Mouse (Mus musculus) ZHBTc4 (cell line): ENCODE results near the gene Tfcp2.

Source experiments
- DNase-seq: peaks from one replicate; pipeline ENCODE4 v3.0.0-alpha.2; 2011; ENCODE audit warnings: low read depth, low spot score

Gene Tfcp2

DNA sequence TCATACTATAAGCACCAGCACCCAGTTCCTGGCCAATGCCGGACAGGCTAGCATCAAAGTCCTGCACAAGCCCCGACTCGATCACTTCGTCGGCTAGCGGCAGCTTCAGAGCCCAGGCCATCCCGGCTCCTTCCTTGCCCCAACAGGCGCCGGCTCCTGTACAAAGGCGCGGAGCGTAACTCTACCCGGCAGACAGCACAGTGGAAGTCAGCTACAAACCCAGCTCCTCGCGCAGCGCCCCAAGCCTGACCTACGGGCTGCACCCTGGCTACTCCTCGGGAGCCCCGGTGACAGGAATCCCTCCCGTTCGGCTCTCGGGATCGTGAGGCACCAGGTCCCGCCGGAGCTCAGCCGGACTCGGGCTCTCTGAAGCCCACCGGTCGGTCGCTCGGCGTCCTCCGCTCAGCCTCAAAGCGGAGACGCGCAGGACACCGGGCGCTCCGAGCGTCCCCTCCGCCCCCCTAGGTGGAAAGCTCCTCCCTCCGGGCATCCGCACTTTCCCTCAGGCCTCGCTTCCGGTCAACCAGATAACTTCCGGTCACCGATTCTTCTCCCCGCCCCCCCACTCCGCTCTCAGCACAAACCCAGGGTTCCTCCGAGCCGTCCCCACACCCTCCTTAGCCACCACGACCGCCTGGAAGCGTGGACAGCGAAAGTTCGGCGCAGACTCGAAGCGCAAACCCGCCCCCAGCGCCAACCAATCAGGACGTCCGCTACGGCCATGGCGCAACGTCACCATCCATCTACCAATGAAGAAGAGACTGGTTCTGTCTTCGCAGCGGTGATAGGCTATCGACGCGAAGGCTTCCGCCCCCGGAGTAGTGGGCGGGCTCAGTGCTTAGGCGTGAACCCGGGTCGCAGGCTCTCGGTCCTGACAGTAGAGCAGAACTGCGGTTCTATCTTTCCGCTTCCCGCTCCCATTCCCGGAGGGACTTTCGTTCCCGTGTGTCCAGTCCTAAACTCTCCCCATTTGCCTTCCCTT, at the start of gene Tfcp2:
TSS of gene Tfcp2 (minus strand) at position 683 of the 982 bp plus-strand sequence.
- peak; percentile 98 for DNase-seq

DNA sequence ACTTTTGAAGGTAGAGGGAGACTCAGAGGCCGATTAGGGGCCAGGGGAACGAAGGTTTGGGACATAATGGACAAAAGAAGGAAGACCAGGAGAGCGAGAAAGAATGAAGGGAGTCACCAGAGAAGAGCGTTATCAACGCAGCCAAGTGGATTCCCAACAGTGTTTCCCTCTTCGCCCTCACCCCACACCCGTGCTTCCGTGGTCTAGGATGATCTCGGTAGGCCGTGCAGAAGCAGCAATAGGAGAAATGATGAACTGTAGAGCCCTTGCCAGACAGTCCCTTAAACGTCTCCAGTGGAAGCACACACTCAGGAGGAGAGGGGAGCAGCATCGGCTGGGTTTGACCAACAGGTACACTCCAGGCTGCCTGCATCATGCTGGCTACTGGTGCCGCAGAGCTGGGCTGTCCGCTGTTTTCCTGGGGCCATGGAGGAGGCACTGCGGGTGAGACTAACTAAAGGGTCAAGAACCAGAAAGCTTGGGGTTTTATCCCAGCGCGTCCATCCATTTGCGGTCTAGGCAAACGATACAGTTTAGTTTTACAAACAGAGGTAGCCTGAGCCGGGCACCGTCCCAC, 49.0 kb upstream of the Tfcp2 start:
- no peak for DNase-seq

DNA sequence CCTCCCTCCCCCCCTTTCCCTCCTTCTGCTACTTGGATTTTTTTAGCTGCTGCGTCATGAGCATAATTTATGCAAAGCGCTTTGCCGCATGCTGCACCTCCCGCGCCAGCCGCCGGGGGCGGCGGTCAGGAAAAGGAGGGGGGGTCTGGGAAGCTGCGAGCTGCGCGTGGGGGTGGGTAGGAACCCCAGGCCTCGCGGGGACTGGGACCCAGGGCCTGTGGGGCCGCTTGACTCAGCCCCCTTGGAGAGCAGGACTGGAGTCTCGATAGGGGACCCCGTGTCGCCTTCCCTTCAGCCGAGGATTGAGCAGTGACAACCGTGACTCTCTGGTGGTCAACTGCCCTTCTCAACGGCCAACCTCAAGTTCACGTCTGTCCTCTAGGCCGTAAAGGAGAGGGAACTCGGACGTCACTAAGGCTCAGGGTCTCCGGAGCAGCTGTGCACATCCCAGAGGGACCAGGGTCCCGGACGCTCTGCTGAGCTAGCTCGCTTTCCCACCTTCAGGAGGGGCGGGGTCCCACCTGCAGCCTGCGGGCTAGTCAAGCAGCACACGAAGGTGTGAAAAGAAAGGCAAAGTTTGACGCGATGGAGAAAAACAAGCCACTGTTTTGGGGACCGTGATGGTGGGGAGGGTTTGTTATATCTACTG, 48.4 kb upstream of the Tfcp2 start:
- DNase-seq: peak; percentile 83

DNA sequence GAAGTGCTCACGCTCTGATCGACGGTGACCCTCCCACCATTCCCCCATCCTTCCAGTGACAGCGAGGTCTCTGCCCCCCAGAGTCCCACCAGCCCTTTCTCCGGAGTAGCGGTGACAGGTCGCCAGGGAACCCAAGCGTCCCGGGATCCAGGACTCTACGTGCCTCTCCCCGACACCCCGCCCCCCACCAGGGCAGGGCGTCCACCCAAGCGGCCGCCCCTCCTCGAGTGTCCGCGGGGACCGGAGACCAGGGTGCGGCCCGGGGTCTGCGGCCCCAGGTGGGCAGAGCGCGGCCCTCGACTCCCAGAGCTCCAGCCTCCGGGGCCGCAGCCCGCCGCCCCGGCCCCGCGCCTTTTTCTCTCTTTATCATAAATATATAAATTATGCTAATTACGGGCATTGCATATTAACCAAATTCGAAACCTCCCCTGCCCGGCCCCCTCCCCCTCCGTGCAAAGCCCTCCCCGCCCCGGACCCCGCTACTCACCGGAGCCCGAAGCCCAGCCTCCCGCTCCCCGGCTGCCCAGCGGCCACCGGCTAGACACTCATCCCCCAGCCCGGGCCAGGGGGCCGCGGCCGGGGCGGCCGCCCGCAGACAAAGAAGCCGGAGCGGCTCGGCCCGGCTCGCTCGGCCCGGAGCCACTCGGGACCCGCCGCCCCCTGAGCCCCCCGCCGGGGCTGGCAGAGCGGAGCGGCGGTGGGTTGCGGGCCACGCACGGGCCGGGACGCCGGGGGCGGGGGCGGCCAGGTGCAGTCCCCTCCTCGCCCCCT, 47.7 kb upstream of the Tfcp2 start, which contains the start of gene Pou6f1:
TSS of gene Pou6f1 (minus strand) at position 709 of the 771 bp plus-strand sequence.
- DNase-seq: no peak

DNA sequence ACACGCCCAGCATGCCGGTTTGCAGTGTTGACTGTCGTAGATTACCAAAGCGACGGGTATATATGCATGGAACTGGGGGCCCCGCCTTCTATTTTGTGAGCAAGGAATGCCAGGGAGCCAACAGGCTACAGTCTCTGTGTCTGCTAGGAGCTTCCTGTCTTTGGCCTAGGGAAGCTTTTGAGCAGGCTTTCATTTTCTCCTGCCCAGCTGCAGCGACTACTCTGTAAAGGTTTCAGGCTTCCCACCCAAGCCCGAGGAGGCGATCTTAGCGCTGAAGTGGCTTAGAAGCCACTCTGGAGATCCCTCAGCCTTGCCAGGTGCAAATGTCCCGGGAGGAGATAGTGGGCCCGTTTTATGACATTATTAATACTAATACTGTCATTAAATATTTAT, 47.1 kb upstream of the Tfcp2 start:
- peak; percentile 59 for DNase-seq

DNA sequence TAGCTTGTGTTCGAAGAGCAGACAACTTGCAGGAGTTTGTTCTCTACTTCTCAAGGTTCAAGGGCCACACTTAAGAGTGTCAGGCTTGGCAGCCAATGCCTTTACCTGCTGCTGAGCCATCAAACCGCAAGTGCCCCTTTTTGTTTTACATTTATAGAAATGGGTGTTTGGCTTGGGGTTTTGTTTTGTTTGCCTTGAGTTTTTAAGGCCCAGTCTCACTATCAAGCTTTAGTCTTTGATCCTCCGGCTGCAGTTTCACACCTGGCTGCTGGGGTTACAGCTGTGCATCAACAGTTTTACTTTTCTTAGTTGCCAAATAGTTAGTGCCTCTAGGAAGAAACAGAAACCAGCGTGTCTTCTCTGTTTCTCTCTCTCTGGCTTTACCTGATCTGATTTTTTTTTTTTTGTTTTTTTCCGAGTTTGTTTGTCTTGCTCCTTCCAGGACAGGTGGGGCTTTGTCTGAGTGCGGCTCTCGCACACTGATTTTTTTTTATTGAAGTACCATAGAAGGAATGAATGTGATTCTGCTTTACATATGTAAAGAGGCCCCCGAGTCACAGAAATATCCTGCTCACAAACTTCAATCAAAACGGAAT, 46.6 kb upstream of the Tfcp2 start:
- DNase-seq: no peak

DNA sequence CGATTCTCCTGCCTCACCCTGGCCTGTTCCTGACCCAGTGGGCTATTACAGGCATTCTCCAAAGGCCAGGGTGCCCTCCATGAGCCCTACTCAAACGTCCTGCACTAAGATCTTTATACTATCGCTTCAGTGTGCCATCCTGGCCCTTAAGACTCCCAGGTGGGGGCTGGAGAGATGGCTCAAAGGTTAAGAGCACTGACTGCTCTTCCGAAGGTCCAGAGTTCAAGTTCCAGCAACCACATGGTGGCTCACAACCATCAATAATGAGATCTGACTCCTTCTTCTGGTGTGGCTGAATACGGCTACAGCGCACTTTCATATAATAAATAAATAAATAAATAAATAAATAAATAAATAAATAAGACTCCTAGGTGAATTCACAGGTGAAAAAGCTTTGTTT, 41.0 kb upstream of the Tfcp2 start:
- DNase-seq: no peak

DNA sequence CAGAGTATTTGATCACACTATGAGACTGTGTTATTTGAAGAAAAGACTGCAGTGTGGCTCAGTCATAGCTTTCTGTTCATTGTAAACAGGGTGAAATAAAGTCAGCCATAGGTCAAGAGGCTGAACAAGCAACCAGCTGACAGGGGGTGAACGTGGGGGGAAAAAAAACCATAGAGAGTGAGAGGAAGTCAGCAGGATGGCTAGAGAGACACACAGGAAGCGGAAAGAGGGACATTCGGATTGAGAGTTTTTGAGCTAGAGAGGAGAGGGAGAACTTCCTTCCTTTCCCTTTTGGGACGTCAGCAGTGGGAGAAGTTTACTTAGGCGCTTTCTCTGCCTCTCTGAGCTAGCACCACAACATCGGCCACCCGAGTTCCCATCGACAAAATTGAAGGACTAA, 38.6 kb upstream of the Tfcp2 start:
- DNase-seq: no peak

DNA sequence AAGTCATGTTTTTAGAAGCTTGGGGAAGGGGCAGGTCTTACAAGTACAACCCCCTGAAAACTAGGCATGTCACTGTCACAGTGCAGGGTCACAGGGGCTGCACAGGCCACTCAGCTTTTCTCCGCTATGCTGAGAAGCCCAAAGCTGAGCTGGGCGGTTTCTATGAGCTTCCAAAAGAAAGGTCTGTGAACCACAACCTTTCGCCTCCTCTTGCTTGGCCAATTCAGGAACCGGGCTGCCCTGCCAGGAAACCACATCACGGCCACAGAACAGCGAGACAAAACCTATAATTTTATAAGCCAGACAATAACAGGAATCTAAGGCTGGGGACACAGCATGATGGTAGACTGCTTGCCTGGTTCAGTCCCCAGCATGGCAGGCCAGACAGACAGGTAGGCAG, 36.5 kb upstream of the Tfcp2 start:
- no peak for DNase-seq

DNA sequence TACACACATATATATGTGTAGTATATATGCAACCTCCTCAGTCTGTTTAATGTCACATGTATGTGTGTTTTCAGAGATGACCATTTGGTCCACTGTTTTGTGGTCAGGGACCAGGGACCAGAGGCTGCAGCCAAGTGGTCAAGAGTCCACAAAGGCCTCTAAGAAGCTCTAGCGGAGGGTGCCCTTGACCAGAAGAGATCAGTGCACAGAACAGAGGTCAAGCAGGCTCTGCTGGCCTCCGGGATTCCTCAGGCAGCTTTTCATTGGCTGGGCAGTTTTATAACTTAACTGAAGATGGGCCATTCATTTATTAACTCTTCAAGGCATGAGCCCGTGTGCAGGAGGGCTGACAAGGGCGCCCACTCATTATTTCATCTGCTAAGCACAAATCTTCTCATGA, 35.4 kb upstream of the Tfcp2 start:
- no peak for DNase-seq

DNA sequence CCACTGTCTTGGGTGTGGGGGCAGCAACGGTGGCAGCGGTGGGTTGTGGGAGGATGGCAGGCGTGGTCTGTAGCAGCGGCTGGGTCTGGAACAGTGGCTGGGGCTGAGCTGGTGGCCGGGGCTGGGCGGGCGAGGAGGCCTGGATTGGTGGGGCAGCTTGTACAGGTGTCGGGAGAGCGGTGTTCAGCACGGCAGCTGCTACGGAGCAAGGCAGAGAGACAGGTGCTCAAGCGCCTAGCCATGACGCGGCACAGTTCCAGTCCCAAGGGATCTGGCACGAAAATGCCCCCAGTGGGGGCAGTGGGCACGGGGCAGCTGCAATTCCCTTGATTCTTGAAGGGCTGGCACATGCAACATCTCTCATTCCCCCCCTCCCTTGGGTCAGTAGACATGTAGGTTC, 34.1 kb upstream of the Tfcp2 start:
- no peak for DNase-seq

DNA sequence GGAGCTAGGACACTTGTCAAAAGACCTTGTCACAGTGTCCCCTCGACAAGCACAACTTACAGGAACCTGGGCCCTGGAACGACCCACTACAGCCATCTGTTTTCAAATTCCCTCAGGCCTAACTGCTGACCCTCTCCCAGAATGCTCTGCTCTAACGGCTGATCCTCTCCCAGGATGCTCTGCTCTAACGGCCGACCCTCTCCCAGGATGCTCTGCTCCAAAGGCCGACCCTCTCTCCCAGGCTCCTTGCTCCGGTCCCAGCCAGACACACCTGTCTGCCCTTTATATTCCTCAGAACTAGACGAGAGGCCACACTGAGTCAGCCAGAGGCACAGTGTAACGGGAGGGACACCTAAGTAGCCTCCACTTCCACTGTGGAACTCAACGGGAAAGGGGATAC, 28.3 kb upstream of the Tfcp2 start:
- peak; percentile 51 for DNase-seq

DNA sequence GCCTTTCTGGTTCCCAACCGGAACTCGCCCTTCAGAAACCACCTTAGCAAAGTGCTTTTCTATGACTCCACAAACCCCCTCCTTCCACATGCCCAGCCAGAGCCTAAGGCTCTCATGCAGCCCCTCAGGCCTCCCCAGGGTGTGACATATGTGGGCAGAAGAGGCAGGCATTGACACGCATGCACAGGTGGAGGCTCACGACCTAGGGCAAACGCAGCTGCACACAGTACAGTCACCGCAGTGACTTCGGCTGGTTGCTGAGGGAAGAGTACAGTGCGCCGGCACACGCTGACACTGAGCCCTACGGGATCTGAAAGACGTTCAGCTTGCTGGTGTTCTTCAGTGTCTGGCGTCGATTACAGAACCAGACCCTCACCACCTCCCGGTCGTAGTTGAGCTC, 26.2 kb upstream of the Tfcp2 start:
- DNase-seq: no peak

DNA sequence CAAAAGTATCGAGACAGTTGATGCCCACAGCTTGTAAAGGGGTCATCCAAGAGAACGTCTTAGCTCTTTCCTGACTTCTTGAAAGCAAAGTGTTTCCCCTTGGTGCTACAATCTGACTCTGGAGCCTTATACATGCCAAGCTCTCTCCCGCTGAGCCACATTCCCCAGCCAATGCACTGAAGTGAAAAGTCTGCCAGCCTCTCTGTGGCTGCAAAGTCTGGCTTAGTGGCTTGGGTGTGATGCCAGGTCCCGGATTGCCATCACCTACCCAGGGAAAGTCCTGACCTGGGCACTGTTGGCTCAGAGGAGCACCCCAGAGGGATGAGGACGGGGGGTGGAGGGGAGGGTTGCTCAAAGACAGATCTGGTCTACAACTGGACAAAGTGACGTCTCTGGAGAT, 25.0 kb upstream of the Tfcp2 start:
- no peak for DNase-seq

DNA sequence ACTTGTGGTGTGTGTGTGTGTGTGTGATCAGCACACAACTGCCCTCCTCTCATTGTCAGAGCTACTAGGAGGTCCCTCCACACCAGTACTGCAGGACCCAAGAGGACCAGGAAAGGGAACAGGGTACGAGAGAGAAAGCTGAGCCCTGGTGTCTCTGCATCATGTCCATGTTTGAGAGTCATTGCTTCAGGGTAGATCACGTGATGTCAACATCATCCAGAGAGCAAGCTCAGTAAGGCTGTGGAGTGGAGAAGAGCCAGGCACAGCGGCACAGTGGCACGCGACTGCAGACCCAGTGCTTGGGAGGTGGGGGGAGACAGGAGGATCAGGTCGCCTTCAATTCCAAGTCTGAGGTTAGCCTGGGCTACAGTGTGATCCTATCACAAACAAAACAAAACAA, 24.6 kb upstream of the Tfcp2 start:
- DNase-seq: no peak

DNA sequence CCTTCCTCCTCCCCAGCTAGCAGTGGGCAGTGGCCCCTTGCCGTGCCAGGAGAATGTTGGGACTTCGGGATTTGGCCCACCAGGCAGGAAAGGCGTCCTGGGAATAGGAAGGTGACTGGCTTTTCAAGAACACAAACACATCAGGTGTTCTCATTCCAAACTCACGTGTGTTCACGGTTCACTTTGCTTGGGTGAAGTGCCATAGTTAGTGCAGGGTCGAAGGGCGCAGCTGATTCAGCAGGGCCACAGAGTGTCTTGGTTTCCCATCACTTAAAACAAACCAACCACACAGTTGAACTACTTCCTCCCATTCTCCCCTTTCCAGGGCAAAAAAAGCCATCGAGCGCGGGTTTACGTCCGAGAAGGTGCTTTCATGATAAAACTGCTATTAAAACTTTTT, 23.6 kb upstream of the Tfcp2 start:
- DNase-seq: no peak

DNA sequence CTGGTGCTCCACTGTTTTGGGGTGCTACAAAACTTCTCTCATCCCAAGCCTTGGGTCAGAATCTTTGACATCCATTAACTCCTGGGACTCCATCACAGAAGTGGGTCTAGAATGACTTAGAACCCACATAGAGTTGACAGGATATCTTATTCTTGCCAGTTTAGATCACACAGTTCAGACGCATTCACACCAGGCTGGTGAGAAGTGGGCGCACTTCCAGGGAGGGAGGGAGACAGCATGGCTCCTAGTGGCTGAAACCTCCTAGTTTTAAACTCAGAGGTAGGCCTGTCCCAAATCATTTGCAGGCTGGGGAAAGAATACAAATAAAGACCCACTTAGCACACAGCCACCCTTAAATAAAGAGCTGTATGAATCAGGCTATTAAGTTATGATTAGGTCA, 22.6 kb upstream of the Tfcp2 start:
- no peak for DNase-seq

DNA sequence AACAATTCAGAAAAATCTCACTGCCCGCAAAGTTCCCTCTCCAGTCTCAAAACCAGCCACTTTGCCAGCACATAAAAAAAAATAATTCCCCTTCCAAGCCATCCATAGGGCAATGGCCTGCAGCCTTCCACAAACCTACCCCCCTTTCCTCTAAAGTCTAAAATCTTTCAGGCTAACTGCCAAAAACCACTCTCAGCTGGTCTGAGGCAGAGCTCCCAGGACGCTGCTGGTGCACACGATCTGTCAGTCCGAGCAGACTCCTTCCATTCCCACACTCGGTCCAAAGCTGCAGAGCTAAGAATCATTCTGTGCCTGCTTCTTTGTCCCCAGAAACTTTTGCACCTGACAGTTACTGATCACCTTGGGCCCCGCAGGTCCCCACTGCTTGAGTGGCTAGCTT, 22.1 kb upstream of the Tfcp2 start:
- no peak for DNase-seq

DNA sequence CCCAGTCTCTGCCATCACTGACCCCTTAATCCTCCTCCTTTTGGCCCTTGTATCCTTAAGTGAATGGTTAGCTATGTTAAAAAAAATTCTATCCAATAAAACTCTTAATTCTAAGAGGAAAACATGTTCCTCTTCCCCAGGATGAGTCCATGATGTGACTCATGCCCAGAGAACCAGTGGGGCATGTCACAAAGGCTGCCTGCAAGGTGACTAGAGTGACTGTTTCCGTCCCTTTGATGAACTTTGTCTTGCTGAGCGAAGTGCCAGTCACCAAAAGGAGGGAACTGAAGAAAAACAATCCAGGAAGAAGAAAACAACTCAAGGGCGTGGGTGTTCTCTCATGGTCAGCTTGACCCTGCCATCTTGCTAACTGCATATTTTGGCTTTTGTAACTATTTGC, 17.4 kb upstream of the Tfcp2 start:
- no peak for DNase-seq

DNA sequence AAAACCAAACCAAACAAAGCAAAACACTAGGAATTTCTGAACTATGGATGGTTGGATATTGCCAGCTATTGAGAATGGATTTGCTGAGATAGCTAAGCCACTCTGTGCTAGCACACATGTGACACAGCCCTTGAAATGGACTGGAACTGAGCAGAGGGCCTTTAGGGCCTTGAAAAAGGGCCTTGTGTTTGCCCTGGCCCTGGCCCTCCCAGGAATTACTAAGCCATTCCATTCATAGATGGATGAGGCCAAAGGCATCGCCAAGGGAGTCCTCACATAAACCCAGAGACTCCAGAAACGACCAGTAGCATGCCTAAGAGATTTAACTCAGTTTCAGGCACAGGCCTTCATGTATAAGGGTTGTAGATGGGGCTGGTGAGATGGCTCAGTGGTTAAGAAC, 14.7 kb upstream of the Tfcp2 start:
- DNase-seq: no peak

DNA sequence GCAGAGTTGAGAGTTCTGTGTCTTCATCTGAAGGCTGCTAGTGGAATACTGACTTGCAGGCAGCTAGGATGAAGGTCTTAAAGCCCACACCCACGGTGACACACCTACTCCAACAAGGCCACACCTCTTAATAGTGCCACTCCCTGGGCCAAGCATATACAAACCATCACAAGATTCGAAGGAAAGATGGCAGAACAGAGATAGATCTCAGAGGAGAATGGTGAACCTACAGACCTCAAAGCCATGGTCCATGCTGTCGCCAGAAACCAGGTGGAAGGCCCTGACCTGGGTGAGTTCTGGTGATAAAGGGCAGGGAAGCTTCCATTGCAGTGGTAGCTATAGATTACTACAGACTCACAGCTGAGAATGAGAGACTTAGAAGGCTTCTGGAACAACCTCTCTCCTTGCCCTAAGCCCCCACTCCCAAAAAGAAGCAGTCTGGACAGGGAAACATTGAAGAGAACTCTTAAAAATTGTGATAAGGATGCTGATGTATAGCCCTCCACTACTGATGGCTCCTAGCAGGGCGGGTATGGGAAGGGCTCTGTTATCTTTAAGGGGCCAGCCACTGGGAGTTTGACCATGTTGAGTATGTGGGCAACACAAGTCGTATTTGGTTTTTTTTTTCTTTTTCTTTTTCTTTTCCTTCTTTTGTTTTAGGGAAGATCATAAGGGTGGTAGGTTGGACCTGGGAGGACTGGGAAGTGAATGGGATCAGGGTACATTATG, 6.1 kb upstream of the Tfcp2 start:
- DNase-seq: no peak
